Comparison of ENCODE assay signal across 7 mouse cellular contexts in genomic region chr7:80655350-80656013, GRCm38 (mm10). TPM values are rescaled to one million over a fixed set of nuclear protein-coding genes. Genes with fewer than 3 reads are reported as not detected.
DNase-seq lines count a peak whose midpoint lies in the region; ATAC-seq and TF ChIP-seq lines count a peak whose summit lies in the region.

No protein-coding gene starts in this region.

- H3K9ac ChIP-seq in embryonic facial prominence, embryonic 15.5 days, result no peak overlapping the region
- no peak overlapping the region for H3K9ac ChIP-seq in heart, postnatal 0 days (replicated peaks; ENCODE audit: low read depth, low read length)
- no peak overlapping the region for H3K9ac ChIP-seq in midbrain, embryonic 16.5 days (ENCODE audit: low read depth, low read length)

- peak overlapping the region; percentile 56 for H3K27ac ChIP-seq in embryonic facial prominence, embryonic 15.5 days (replicated peaks)
- H3K27ac ChIP-seq in heart, postnatal 0 days (ENCODE audit: low read depth), result peak overlapping the region; percentile 77
- H3K27ac ChIP-seq in midbrain, embryonic 16.5 days (ENCODE audit: low read length), result peak overlapping the region; percentile 17

- H3K9me3 ChIP-seq in embryonic facial prominence, embryonic 15.5 days (replicated peaks), result no peaks in the 10 kb centered on the region
- no peaks in the 10 kb centered on the region for H3K9me3 ChIP-seq in heart, postnatal 0 days (replicated peaks; ENCODE audit: control insufficient read depth, low read length)
- H3K9me3 ChIP-seq in midbrain, embryonic 16.5 days (replicated peaks; ENCODE audit: control insufficient read depth, low read length, poor library complexity, severe bottlenecking), result no peaks in the 10 kb centered on the region

- no peak overlapping the region for H3K4me2 ChIP-seq in embryonic facial prominence, embryonic 15.5 days (replicated peaks)
- H3K4me2 ChIP-seq in heart, postnatal 0 days (ENCODE audit: low read depth, low read length), result no peak overlapping the region
- no peak overlapping the region for H3K4me2 ChIP-seq in midbrain, embryonic 16.5 days (ENCODE audit: low read length)

- 43% methylated on average over 6 of the region's 6 CpGs for WGBS in embryonic facial prominence, embryonic 15.5 days
- 42% methylated on average over 6 of the region's 6 CpGs for WGBS in heart, postnatal 0 days
- WGBS in midbrain, embryonic 16.5 days, result 65% methylated on average over 6 of the region's 6 CpGs

- no peak for ATAC-seq in embryonic facial prominence, embryonic 15.5 days (ENCODE audit: insufficient number of reproducible peaks, low FRiP score, low TSS enrichment, low read depth)
- peak; percentile 59 for ATAC-seq in heart, postnatal 0 days (ENCODE audit: insufficient read depth, low read depth)
- ATAC-seq in midbrain, embryonic 16.5 days, result no peak

- H3K36me3 ChIP-seq in embryonic facial prominence, embryonic 15.5 days, result no peaks in the 10 kb centered on the region; the same call in 1 of the 2 replicates
- peaks cover under 1% of the 10 kb centered on the region; the same call in 1 of the 2 replicates for H3K36me3 ChIP-seq in heart, postnatal 0 days (replicated peaks; ENCODE audit: control insufficient read depth, insufficient read depth, low read length)
- H3K36me3 ChIP-seq in midbrain, embryonic 16.5 days (ENCODE audit: control insufficient read depth, insufficient read depth, low read length), result no peaks in the 10 kb centered on the region

- no peak overlapping the region for H3K4me3 ChIP-seq in embryonic facial prominence, embryonic 15.5 days (replicated peaks)
- no peak overlapping the region for H3K4me3 ChIP-seq in heart, postnatal 0 days (ENCODE audit: low read depth, low read length)
- H3K4me3 ChIP-seq in midbrain, embryonic 16.5 days (ENCODE audit: low read depth, low read length), result no peak overlapping the region

- TF ChIP-seq EP300 in heart, postnatal 0 days (IDR thresholded peaks at IDR 0.05; ENCODE audit: low read depth), result no peak

- peaks cover 56% of the 10 kb centered on the region for H3K4me1 ChIP-seq in embryonic facial prominence, embryonic 15.5 days
- peaks cover 51% of the 10 kb centered on the region for H3K4me1 ChIP-seq in heart, postnatal 0 days (ENCODE audit: control insufficient read depth, insufficient read depth)
- H3K4me1 ChIP-seq in midbrain, embryonic 16.5 days (ENCODE audit: control insufficient read depth, insufficient read depth, low read length), result peaks cover 21% of the 10 kb centered on the region

- peak; percentile 48 to 84 for DNase-seq in layer of hippocampus, adult 18-20 months (ENCODE audit: low spot score in 2 of 2)
- DNase-seq in layer of hippocampus, postnatal 36 days, result no peak
- DNase-seq in heart, postnatal 0 days (ENCODE audit: low spot score), result peak; percentile 65
- no peak for DNase-seq in spleen, postnatal 36 days (ENCODE audit: low spot score in 2 of 2)
- DNase-seq in MN1 (ENCODE audit: low spot score), result no peak

- H3K27me3 ChIP-seq in embryonic facial prominence, embryonic 15.5 days, result no peaks in the 10 kb centered on the region
- no peaks in the 10 kb centered on the region for H3K27me3 ChIP-seq in heart, postnatal 0 days (ENCODE audit: control insufficient read depth, insufficient read depth, low read length)
- no peaks in the 10 kb centered on the region for H3K27me3 ChIP-seq in midbrain, embryonic 16.5 days (ENCODE audit: control insufficient read depth, insufficient read depth, low read depth, low read length)

- TF ChIP-seq CTCF in heart, postnatal 0 days (IDR thresholded peaks at IDR 0.05; ENCODE audit: low read depth), result no peak

RNA-seq across cellular contexts. Expression of gene Crtc3, which starts 33.2 kb away (rescaled TPM):
- 10 to 100 TPM; 20.2 to 20.8 TPM for total RNA-seq in layer of hippocampus, adult 18-20 months (2021)
- 10 to 100 TPM; 18.3 to 22.2 TPM for total RNA-seq in layer of hippocampus, postnatal 36 days (2021)
- polyA plus RNA-seq in embryonic facial prominence, embryonic 15.5 days (2015; fragmentation: Nextera tagmentation; extraction: Ambion mirVana), result 30.2 and 33.5 TPM in 2 replicates
- 9.4 and 24.9 TPM in 2 replicates for total RNA-seq in heart, postnatal 0 days (2014; rRNA removed; ENCODE audit: low replicate concordance)
- polyA plus RNA-seq in heart, postnatal 0 days (2015; fragmentation: Nextera tagmentation; extraction: Ambion mirVana), result 10.5 and 11.4 TPM in 2 replicates
- 12.7 and 13.7 TPM in 2 replicates for polyA plus RNA-seq in midbrain, embryonic 16.5 days (2015; fragmentation: Nextera tagmentation; extraction: Ambion mirVana)

Comparison
In these comparisons a context has a peak if more than half of its experiments do, and no peak if none do; other contexts are left out.
1. DNase-seq: peak in layer of hippocampus, adult 18-20 months (2 of 2) and heart, postnatal 0 days (single experiment); none in layer of hippocampus, postnatal 36 days (0 of 2), spleen, postnatal 36 days (0 of 2) and MN1 (single experiment).
2. H3K27ac ChIP-seq: peak in every context shown above with its lines; median percentile 77 in heart, postnatal 0 days; 56 in embryonic facial prominence, embryonic 15.5 days; 17 in midbrain, embryonic 16.5 days.